Mouse (Mus musculus) MEL (cell line): ENCODE data around the gene Cyp21a1. TPM values are rescaled to one million over a fixed set of nuclear protein-coding genes. Genes with fewer than 3 reads are reported as not detected.
"Not testable (repeated sequence)": the region's sequence is repeated elsewhere in the genome, so short reads cannot be mapped to it uniquely, and the experiment has no call there.

Experiments used
- DNase-seq: peaks from one replicate; pipeline ENCODE4 v3.0.0; 2011; ENCODE audit warnings: low read depth, low spot score
- H3K27ac ChIP-seq: 2 replicates; pipeline ENCODE4 v1.5.1; 2012; ENCODE audit warnings: low read depth, mild to moderate bottlenecking, control low read depth, low read length, moderate library complexity; ENCODE audit not compliant: control insufficient read depth
- H3K27me3 ChIP-seq, 2 experiments: fragments of 150-350 bp in 1 of 2; sonication (generic) in 1 of 2; 2 replicates each; pipeline ENCODE4 v1.6.1; 2012; ENCODE audit warnings: low read length in 2 of 2, mild to moderate bottlenecking in 2 of 2, improper control_type of control experiment in 1 of 2, moderate library complexity in 1 of 2; ENCODE audit not compliant: insufficient read depth in 2 of 2, control insufficient read depth in 1 of 2
- H3K36me3 ChIP-seq, 2 experiments: 2 replicates each; pipeline ENCODE4 v1.6.1; 2012 to 2014; ENCODE audit warnings: low read length in 2 of 2, improper control_type of control experiment in 1 of 2, inconsistent platforms in 1 of 2, mild to moderate bottlenecking in 1 of 2; ENCODE audit not compliant: insufficient read depth in 2 of 2, control insufficient read depth in 1 of 2
- H3K4me1 ChIP-seq, 2 experiments: fragments of 150-350 bp in 1 of 2; sonication (generic) in 1 of 2; 2 replicates each; pipeline ENCODE4 v1.6.1; 2012; ENCODE audit warnings: low read length in 2 of 2, improper control_type of control experiment in 1 of 2, mild to moderate bottlenecking in 1 of 2; ENCODE audit not compliant: insufficient read depth in 2 of 2, control insufficient read depth in 1 of 2
- H3K4me3 ChIP-seq, 2 experiments: fragments of 150-350 bp in 1 of 2; sonication (generic) in 1 of 2; 2 replicates each; pipeline ENCODE4 v1.5.1; 2012; ENCODE audit warnings: low read depth in 2 of 2, low read length in 2 of 2, mild to moderate bottlenecking in 2 of 2, moderate library complexity in 2 of 2, control low read depth in 1 of 2, improper control_type of control experiment in 1 of 2; ENCODE audit not compliant: control insufficient read depth in 1 of 2, insufficient read depth in 1 of 2
- H3K79me2 ChIP-seq: 2 replicates; pipeline ENCODE4 v1.6.1; 2012; ENCODE audit warnings: mild to moderate bottlenecking, low read length, moderate library complexity; ENCODE audit not compliant: control insufficient read depth, poor library complexity, insufficient read depth
- H3K9ac ChIP-seq: 2 replicates; pipeline ENCODE4 v1.6.1; 2012; ENCODE audit warnings: low read depth, mild to moderate bottlenecking, control low read depth, low read length, moderate library complexity; ENCODE audit not compliant: control insufficient read depth, poor library complexity, severe bottlenecking
- H3K9me3 ChIP-seq: fragments of 150-350 bp; sonication (generic); replicated peaks from 2 replicates; pipeline ENCODE4 v1.6.1; 2012; ENCODE audit warnings: mild to moderate bottlenecking, low read length, improper control_type of control experiment, moderate library complexity; ENCODE audit not compliant: insufficient read depth
- BHLHE40 ChIP-seq: IDR thresholded peaks from 2 replicates; pipeline ENCODE4 v1.6.1; 2012; ENCODE audit warnings: low read depth, mild to moderate bottlenecking, inconsistent platforms, low read length, improper control_type of control experiment, borderline replicate concordance
- CHD1 ChIP-seq: IDR thresholded peaks from 2 replicates; pipeline ENCODE4 v1.6.1; 2012; ENCODE audit warnings: low read depth, mild to moderate bottlenecking, inconsistent platforms, low read length, improper control_type of control experiment
- CHD2 ChIP-seq: IDR thresholded peaks from 2 replicates; pipeline ENCODE4 v1.6.1; 2011; ENCODE audit warnings: low read length, improper control_type of control experiment
- CTCF ChIP-seq, 3 experiments: IDR thresholded peaks in 2 of 3; conservative IDR thresholded peaks in 1 of 3; 2 replicates each; pipeline ENCODE4 v1.5.1; 2011 to 2012; ENCODE audit warnings: low read length in 3 of 3, low read depth in 2 of 3, mild to moderate bottlenecking in 2 of 3, improper control_type of control experiment in 1 of 3, inconsistent platforms in 1 of 3, mixed read lengths in 1 of 3, moderate library complexity in 1 of 3; ENCODE audit not compliant: control insufficient read depth in 1 of 3, insufficient read depth in 1 of 3, poor library complexity in 1 of 3, severe bottlenecking in 1 of 3
- E2F4 ChIP-seq: IDR thresholded peaks from 2 replicates; pipeline ENCODE4 v1.6.1; 2011; ENCODE audit warnings: low read depth, low read length, improper control_type of control experiment, borderline replicate concordance
- EP300 ChIP-seq, 2 experiments: IDR thresholded peaks; 2 replicates each; pipeline ENCODE4 v1.6.1; 2011; ENCODE audit warnings: improper control_type of control experiment in 2 of 2, low read length in 2 of 2, low read depth in 1 of 2, mild to moderate bottlenecking in 1 of 2
- ETS1 ChIP-seq: IDR thresholded peaks from 2 replicates; pipeline ENCODE4 v1.6.1; 2012; ENCODE audit warnings: low read depth, mild to moderate bottlenecking, inconsistent platforms, low read length, improper control_type of control experiment, moderate library complexity
- KAT2A ChIP-seq: conservative IDR thresholded peaks from 2 replicates; pipeline ENCODE4 v1.6.1; 2012; ENCODE audit warnings: low read depth, low read length, improper control_type of control experiment, inconsistent platforms
- MAX ChIP-seq: IDR thresholded peaks from 2 replicates; pipeline ENCODE4 v1.6.1; 2011; ENCODE audit warnings: low read length, improper control_type of control experiment
- MAZ ChIP-seq: IDR thresholded peaks from 2 replicates; pipeline ENCODE4 v1.6.1; 2012; ENCODE audit warnings: low read depth, mild to moderate bottlenecking, inconsistent platforms, low read length, improper control_type of control experiment
- MEF2A ChIP-seq: IDR thresholded peaks from 2 replicates; pipeline ENCODE4 v1.6.1; 2014; ENCODE audit warnings: low read depth, mild to moderate bottlenecking, inconsistent platforms, low read length, improper control_type of control experiment; ENCODE audit not compliant: poor library complexity, insufficient replicate concordance, severe bottlenecking; ENCODE audit errors: extremely low read depth
- NELFE ChIP-seq: IDR thresholded peaks from 2 replicates; pipeline ENCODE4 v1.6.1; 2011; ENCODE audit warnings: low read depth, low read length, improper control_type of control experiment
- POLR2A ChIP-seq, 2 experiments: IDR thresholded peaks; 2 replicates each; pipeline ENCODE4 v1.6.1; 2011 to 2012; ENCODE audit warnings: low read length in 2 of 2, mild to moderate bottlenecking in 2 of 2, control low read depth in 1 of 2, improper control_type of control experiment in 1 of 2, low read depth in 1 of 2, moderate library complexity in 1 of 2; ENCODE audit not compliant: control insufficient read depth in 1 of 2, insufficient read depth in 1 of 2, poor library complexity in 1 of 2
- TCF12 ChIP-seq: IDR thresholded peaks from 2 replicates; pipeline ENCODE4 v1.6.1; 2014; ENCODE audit warnings: low read depth, mild to moderate bottlenecking, inconsistent platforms, low read length, improper control_type of control experiment, moderate library complexity
- UBTF ChIP-seq: IDR thresholded peaks from 2 replicates; pipeline ENCODE4 v1.6.1; 2012; ENCODE audit warnings: low read depth, mild to moderate bottlenecking, inconsistent platforms, low read length, improper control_type of control experiment, moderate library complexity, borderline replicate concordance; ENCODE audit not compliant: insufficient read depth
- USF2 ChIP-seq, 2 experiments: IDR thresholded peaks; 2 replicates each; pipeline ENCODE4 v1.6.1; 2011 to 2012; ENCODE audit warnings: improper control_type of control experiment in 2 of 2, low read length in 2 of 2, borderline replicate concordance in 1 of 2, inconsistent platforms in 1 of 2, low read depth in 1 of 2, mild to moderate bottlenecking in 1 of 2; ENCODE audit not compliant: insufficient read depth in 1 of 2
- ZNF384 ChIP-seq: IDR thresholded peaks from 2 replicates; pipeline ENCODE4 v1.6.1; 2012; ENCODE audit warnings: low read depth, mild to moderate bottlenecking, inconsistent platforms, low read length, improper control_type of control experiment
- polyA plus RNA-seq, 2 experiments: library from polyadenylated mRNA; stranded (reverse) in 1 of 2; unstranded in 1 of 2; fragments of >175 nt in 1 of 2; fragments of >200 nt in 1 of 2; gene quantifications; 2 replicates each; pipeline versions ENCODE4 v1.2.1 to v1.2.4; 2012; ENCODE audit warnings: low replicate concordance in 2 of 2, low read depth in 1 of 2; ENCODE audit not compliant: insufficient read length in 2 of 2, insufficient read depth in 1 of 2, missing spikeins in 1 of 2
- total RNA-seq: library from RNA; depleted of rRNA; stranded (reverse); fragments of 300-350 nt; gene quantifications from 2 replicates; pipeline ENCODE4 v1.2.3, GENCODE M21; 2012

The Cyp21a1 gene
- total and polyA plus RNA-seq, 3 experiments: not detected

- H3K4me1 ChIP-seq: no peaks in the 10 kb centered on the region
- no peak overlapping the region for H3K27ac ChIP-seq
- H3K9me3 ChIP-seq: no peaks in the 10 kb centered on the region
- H3K4me3 ChIP-seq: no peak overlapping the region
- H3K36me3 ChIP-seq: no peaks in the 10 kb centered on the region
- TF ChIP-seq TCF12 (no peak), MAZ (no peak), NELFE (no peak), UBTF (no peak), ZNF384 (no peak), MAX (no peak), EP300 (IDR thresholded peaks at IDR 0.05; ENCODE audit: low read depth in 1 of 2, low read length in 2 of 2) (no peak), BHLHE40 (no peak), CHD1 (no peak), E2F4 (no peak), POLR2A (IDR thresholded peaks at IDR 0.05; ENCODE audit: control insufficient read depth in 1 of 2, insufficient read depth in 1 of 2, low read depth in 1 of 2, low read length in 2 of 2, poor library complexity in 1 of 2) (no peak), USF2 (IDR thresholded peaks at IDR 0.05; ENCODE audit: borderline replicate concordance in 1 of 2, insufficient read depth in 1 of 2, low read depth in 1 of 2, low read length in 2 of 2) (no peak), CHD2 (no peak), ETS1 (no peak), MEF2A (no peak)
- TF ChIP-seq, all 39 proteins: peak for 0
- Histone ChIP-seq H3K9ac (no peak overlapping the region), H3K79me2 (no peaks in the 10 kb centered on the region), H3K27me3 (no peaks in the 10 kb centered on the region)
- DNase-seq: no peak
These were observed 4.8 kb downstream of the Cyp21a1 start for GRCm38 (mm10) chr17:34799531-34799925.

GRCm38 (mm10) chr17:34798866-34799530, 5.4 kb downstream of the Cyp21a1 start:
- H3K9ac ChIP-seq: no peak overlapping the region
- H3K27me3 ChIP-seq: no peaks in the 10 kb centered on the region
- H3K9me3 ChIP-seq: no peaks in the 10 kb centered on the region
- H3K36me3 ChIP-seq: no peaks in the 10 kb centered on the region
- H3K27ac ChIP-seq: no peak overlapping the region
- H3K4me3 ChIP-seq: no peak overlapping the region
- TF ChIP-seq EP300 (IDR thresholded peaks at IDR 0.05; ENCODE audit: low read depth in 1 of 2, low read length in 2 of 2) (no peak), KAT2A (no peak), CTCF (IDR thresholded peaks at IDR 0.05 in 2 of 3, conservative IDR thresholded peaks at IDR 0.05 in 1 of 3; ENCODE audit: control insufficient read depth in 1 of 3, insufficient read depth in 1 of 3, low read depth in 2 of 3, low read length in 3 of 3, poor library complexity in 1 of 3, severe bottlenecking in 1 of 3) (no peak)
- no peak for DNase-seq
- H3K79me2 ChIP-seq: no peaks in the 10 kb centered on the region
- no peaks in the 10 kb centered on the region for H3K4me1 ChIP-seq

GRCm38 (mm10) chr17:34798071-34798470, 6.3 kb downstream of the Cyp21a1 start:
- not testable (repeated sequence) for H3K4me1 ChIP-seq, H3K9me3 ChIP-seq, H3K27me3 ChIP-seq, H3K79me2 ChIP-seq, H3K4me3 ChIP-seq, DNase-seq, H3K36me3 ChIP-seq, H3K27ac ChIP-seq, H3K9ac ChIP-seq

- not testable (repeated sequence) for H3K4me3 ChIP-seq, H3K27me3 ChIP-seq, H3K9ac ChIP-seq, DNase-seq, H3K79me2 ChIP-seq, H3K36me3 ChIP-seq, H3K27ac ChIP-seq, H3K4me1 ChIP-seq, H3K9me3 ChIP-seq
These were observed 7.0 kb downstream of the Cyp21a1 start for GRCm38 (mm10) chr17:34797211-34797995.
